Mouse (Mus musculus) limb, embryonic 12.5 days (tissue): Measurements from ENCODE around the gene Ift88. TPM values are rescaled to one million over a fixed set of nuclear protein-coding genes. Genes with fewer than 3 reads are reported as not detected.

ENCODE experiments used
- ATAC-seq: fragments of 200-750 bp; cut with Nextera tagmentation; 2 replicates; pipeline ENCODE4 v1.8.0; 2017; ENCODE audit warnings: low read depth, moderate TSS enrichment; ENCODE audit not compliant: insufficient number of reproducible peaks, insufficient read depth, low FRiP score, low TSS enrichment
- H3K27ac ChIP-seq: fragments of 300-500 bp; sonication (generic); 2 replicates; pipeline ENCODE4 v1.5.1; 2016; ENCODE audit warnings: mild to moderate bottlenecking, moderate library complexity
- H3K27me3 ChIP-seq: fragments of 300-500 bp; sonication (generic); 2 replicates; pipeline ENCODE4 v1.6.1; 2016; ENCODE audit warnings: mild to moderate bottlenecking, moderate library complexity
- H3K36me3 ChIP-seq: fragments of 300-500 bp; sonication (generic); 2 replicates; pipeline ENCODE4 v1.6.1; 2016; ENCODE audit warnings: mild to moderate bottlenecking, moderate library complexity
- H3K4me1 ChIP-seq: fragments of 300-500 bp; sonication (generic); replicated peaks from 2 replicates; pipeline ENCODE4 v1.6.1; 2016
- H3K4me2 ChIP-seq: fragments of 300-500 bp; sonication (generic); 2 replicates; pipeline ENCODE4 v1.6.1; 2016; ENCODE audit warnings: mild to moderate bottlenecking, moderate library complexity
- H3K4me3 ChIP-seq: fragments of 300-500 bp; sonication (generic); replicated peaks from 2 replicates; pipeline ENCODE4 v1.5.1; 2016; ENCODE audit warnings: mild to moderate bottlenecking
- H3K9ac ChIP-seq: fragments of 300-500 bp; sonication (generic); replicated peaks from 2 replicates; pipeline ENCODE4 v1.6.1; 2016; ENCODE audit warnings: mild to moderate bottlenecking, moderate library complexity
- H3K9me3 ChIP-seq: fragments of 300-500 bp; sonication (generic); 2 replicates; pipeline ENCODE4 v1.6.1; 2016; ENCODE audit warnings: mild to moderate bottlenecking, moderate library complexity
- WGBS: fragments of 180-500 bp; shearing (Covaris S2); methylation state at CpG from one replicate; pipeline ENCODE4 v1.1.7; 2016; 5-methylcytosine and 5-hydroxymethylcytosine counted together
- polyA plus RNA-seq: library from polyadenylated mRNA; unstranded; fragments of >200 nt; fragmentation: Nextera tagmentation; extraction: Ambion mirVana; gene quantifications from 2 replicates; pipeline ENCODE4 v1.2.1, GENCODE M21; 2016

Ift88 gene
- polyA plus RNA-seq, 1 experiment from 2014 or later, result 17.0 TPM

DNA sequence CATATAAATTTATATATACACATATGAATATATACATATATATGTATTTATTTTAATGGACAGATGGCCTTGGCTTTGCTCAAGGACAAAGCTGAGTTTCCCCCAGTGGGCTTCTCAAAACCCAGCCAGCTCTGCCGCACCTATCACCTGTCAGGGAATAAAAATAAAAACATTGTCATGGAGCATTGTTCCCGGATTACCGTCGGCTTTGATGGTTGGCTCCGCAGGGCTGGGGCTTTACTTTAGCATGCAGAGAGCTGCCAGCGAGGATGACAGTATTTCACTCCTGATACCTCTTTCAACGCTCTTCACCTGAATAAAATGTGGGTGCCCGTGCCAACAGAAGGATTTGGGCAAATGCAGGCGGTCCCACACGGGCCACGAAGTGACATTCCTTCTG is 110.0 kb downstream of the Ift88 start:
- Histone ChIP-seq H3K9ac (no peak overlapping the region), H3K27ac (no peak overlapping the region), H3K36me3 (no peaks in the 10 kb centered on the region), H3K4me2 (no peak overlapping the region), H3K9me3 (no peaks in the 10 kb centered on the region), H3K27me3 (peaks cover 44% of the 10 kb centered on the region), H3K4me3 (no peak overlapping the region), H3K4me1 (peaks cover 30% of the 10 kb centered on the region)
- no peak for ATAC-seq
- WGBS, result 17% methylated on average over 11 of the region's 11 CpGs

DNA sequence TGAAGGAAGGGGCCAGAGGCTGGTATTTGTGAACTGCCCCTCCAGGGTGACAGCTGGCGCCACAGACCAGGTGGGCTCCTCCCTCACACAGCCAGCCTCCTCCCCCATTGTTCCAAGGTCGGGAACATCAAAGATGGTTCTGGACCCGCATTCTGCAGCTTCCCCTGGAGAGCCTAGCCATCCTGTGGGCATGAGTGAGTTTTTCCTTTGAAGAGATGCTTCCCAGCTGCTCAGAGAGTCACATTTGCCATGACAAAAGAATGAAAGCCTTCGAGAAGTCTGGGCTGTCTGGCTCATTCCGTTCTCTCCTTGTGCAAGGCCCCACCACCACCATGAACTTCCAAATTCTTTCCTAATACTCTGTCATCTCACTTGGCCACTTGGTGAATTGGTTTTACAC is 110.5 kb downstream of the Ift88 start:
- Histone ChIP-seq H3K9me3 (no peaks in the 10 kb centered on the region), H3K36me3 (no peaks in the 10 kb centered on the region), H3K4me2 (peak overlapping the region; percentile 4; the same call in 1 of the 2 replicates), H3K27me3 (peaks cover 44% of the 10 kb centered on the region), H3K27ac (no peak overlapping the region), H3K4me1 (peaks cover 29% of the 10 kb centered on the region), H3K4me3 (no peak overlapping the region), H3K9ac (no peak overlapping the region)
- ATAC-seq, result no peak
- 7% methylated on average over 5 of the region's 5 CpGs for whole genome bisulfite sequencing

DNA sequence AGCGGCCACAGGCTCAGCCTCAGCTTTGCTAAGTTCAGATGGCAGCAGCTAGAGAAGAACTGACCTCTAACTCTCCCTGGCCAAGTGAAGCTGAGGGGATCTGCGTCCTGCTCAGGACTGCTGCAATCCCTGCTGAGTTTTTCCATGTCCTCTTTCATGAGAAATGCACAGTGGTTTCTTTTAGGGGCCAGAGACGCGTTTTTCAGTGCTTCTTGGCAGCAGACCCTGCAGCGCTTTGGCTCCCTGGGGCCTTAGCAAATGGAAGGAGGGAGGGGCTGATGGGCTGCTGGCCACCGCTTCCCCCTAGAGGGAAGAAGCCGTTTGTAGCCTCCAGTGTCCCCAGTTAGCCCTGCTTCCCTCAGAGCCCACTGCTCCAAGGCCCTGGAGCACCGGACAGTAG is 111.1 kb downstream of the Ift88 start:
- no peaks in the 10 kb centered on the region for H3K36me3 ChIP-seq
- H3K4me2 ChIP-seq, result peak overlapping the region; percentile 4; the same call in 1 of the 2 replicates
- no peak overlapping the region for H3K9ac ChIP-seq
- 15% methylated on average over 8 of the region's 8 CpGs for WGBS
- peaks cover 44% of the 10 kb centered on the region for H3K27me3 ChIP-seq
- no peak for ATAC-seq
- H3K9me3 ChIP-seq, result no peaks in the 10 kb centered on the region
- peaks cover 24% of the 10 kb centered on the region for H3K4me1 ChIP-seq
- no peak overlapping the region for H3K4me3 ChIP-seq
- H3K27ac ChIP-seq, result peak overlapping the region; percentile 53; the same call in 1 of the 2 replicates

DNA sequence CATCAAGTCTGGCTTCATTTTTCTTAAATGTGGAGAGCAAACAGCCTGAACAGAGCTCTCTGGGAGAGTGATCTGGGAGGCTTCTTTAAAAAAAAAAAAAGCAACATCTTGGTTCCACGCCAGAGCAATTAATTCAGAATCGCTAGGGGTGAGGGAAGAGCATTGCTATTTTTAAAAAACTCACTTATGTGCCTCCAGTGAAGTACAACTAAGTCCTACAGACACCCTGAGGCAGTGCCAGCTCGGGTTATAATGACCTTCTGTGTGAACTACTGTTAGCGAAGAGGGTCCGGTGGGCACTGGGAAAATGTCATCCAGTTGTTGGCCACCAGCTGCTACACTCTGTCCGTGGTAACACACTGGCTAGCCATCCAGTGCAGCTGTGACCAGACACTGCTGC is 111.8 kb downstream of the Ift88 start:
- no peak overlapping the region for H3K27ac ChIP-seq
- peaks cover 44% of the 10 kb centered on the region for H3K27me3 ChIP-seq

DNA sequence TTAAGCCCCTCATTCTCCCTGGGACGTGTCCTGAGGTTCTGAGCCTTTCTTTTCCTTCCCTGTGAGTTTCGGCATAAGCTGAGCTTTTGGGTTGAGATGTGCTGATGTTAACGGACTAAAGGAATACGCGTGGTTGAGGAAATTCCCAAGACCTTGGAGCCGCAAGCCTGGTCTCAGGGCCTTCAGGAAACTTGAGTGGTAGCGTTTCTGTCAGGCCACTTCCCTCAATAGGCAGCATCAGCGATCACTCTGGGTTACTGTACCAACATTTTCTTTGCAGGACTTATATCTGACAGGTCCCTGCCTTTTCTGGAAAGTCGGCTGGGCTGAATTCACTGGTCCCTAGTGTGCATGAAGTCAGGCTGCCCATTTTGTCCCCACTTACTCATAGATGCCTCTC is 113.0 kb downstream of the Ift88 start:
- Histone ChIP-seq H3K36me3 (no peaks in the 10 kb centered on the region), H3K27me3 (peaks cover 44% of the 10 kb centered on the region), H3K27ac (0 out of 2 replicates have a peak overlapping the region, but pooled peaks have one; percentile 23), H3K9ac (0 out of 2 replicates have a peak overlapping the region, but pooled peaks have one; percentile 12), H3K4me2 (no peak overlapping the region), H3K4me1 (peaks cover 24% of the 10 kb centered on the region), H3K9me3 (no peaks in the 10 kb centered on the region), H3K4me3 (no peak overlapping the region)
- 46% methylated on average over 9 of the region's 9 CpGs for WGBS
- ATAC-seq, result no peak

More for the DNA sequence above, 111.8 kb downstream of the Ift88 start:
- H3K9ac ChIP-seq, result no peak overlapping the region
- WGBS, result 81% methylated on average over 6 of the region's 6 CpGs
- peaks cover 24% of the 10 kb centered on the region for H3K4me1 ChIP-seq
- ATAC-seq, result no peak
- H3K4me3 ChIP-seq, result no peak overlapping the region
- H3K36me3 ChIP-seq, result no peaks in the 10 kb centered on the region
- H3K9me3 ChIP-seq, result no peaks in the 10 kb centered on the region
- no peak overlapping the region for H3K4me2 ChIP-seq

DNA sequence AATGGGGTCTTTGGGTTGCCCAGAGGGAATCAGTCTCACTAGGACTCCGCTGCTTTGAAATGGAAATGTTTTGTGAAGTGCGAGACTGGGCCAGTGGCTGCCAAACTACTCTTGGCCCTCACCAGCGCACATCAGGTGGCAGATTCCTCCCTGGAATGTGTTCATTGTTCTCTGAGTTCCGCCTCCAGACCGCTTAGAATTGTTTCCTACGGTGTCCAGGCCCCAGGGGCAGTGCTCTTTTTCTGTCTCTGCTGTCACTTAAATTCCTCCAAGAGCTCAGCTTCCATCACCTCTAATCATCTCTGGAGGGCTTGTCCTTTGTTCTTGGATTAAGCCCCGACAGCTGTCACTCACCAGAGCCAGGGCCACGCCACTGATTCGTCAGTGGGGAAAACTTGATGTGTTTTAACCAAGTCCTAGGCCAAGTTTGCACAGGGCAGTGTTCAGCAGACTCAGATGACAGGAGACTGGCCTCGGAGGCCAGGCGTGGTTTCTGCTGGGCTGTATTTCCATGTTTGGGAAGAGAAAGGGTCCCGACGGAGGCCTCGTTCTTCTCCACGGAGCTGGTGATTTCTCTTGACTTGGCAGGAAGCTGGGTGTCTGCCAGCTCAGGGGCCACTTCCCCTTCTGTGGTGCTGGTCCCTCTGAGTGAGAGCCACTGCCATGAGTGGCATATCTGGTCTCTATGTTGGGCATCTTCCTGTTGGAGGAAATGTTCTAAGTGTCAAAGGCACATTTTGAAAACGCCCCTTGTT is 113.6 kb downstream of the Ift88 start:
- Histone ChIP-seq H3K9me3 (peaks cover 6% of the 10 kb centered on the region; the same call in 1 of the 2 replicates), H3K9ac (no peak overlapping the region), H3K4me3 (no peak overlapping the region), H3K27ac (peak overlapping the region; percentile 23; the same call in 1 of the 2 replicates), H3K4me1 (peaks cover 24% of the 10 kb centered on the region), H3K27me3 (peaks cover 44% of the 10 kb centered on the region), H3K36me3 (0 out of 2 replicates have a peak, but pooled peaks cover 3% of the 10 kb centered on the region), H3K4me2 (no peak overlapping the region)
- no peak for ATAC-seq
- WGBS, result 24% methylated on average over 16 of the region's 16 CpGs

DNA sequence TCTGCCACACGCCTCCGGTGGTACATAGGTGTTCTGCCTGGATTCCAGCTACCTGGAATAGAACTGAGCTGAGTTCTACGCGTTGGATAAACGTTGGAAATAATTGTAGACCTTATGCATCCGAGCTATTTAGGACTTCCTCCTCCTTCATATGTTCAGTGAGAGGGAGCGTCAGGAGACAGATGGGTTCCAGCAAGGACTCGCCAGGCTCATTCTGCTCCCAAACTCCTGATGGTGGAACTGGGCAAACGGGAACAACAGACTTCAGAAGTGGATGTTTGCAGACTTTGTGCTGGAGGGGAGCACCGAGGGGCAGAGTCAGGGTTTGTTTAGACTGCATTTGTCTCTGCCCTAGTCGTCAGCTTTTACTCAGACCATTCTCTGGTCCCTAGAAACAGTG is 116.8 kb downstream of the Ift88 start:
- H3K27ac ChIP-seq, result no peak overlapping the region
- 0 out of 2 replicates have a peak, but pooled peaks cover 3% of the 10 kb centered on the region for H3K36me3 ChIP-seq
- WGBS, result 85% methylated on average over 11 of the region's 11 CpGs
- no peak for ATAC-seq
- H3K27me3 ChIP-seq, result peaks cover 21% of the 10 kb centered on the region
- no peak overlapping the region for H3K4me3 ChIP-seq
- no peak overlapping the region for H3K9ac ChIP-seq
- peaks cover 9% of the 10 kb centered on the region for H3K4me1 ChIP-seq
- no peak overlapping the region for H3K4me2 ChIP-seq
- H3K9me3 ChIP-seq, result peaks cover 6% of the 10 kb centered on the region; the same call in 1 of the 2 replicates

DNA sequence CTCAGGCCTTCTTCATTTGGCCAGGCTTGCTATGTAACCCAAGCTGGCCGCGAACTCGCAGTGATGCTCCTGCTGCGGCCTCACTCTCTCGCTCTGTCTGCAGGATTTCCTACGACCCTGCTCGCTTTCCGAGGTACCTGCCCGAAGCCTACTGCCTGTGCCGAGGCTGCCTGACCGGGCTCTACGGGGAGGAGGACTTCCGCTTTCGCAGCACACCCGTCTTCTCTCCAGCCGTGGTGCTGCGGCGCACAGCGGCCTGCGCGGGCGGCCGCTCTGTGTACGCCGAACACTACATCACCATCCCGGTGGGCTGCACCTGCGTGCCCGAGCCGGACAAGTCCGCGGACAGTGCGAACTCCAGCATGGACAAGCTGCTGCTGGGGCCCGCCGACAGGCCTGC is 118.4 kb downstream of the Ift88 start:
- no peak for ATAC-seq
- peak overlapping the region; percentile 24; the same call in 1 of the 2 replicates for H3K4me2 ChIP-seq
- no peak overlapping the region for H3K9ac ChIP-seq
- peaks cover 12% of the 10 kb centered on the region; the same call in 1 of the 2 replicates for H3K27me3 ChIP-seq
- H3K4me1 ChIP-seq, result peaks cover 17% of the 10 kb centered on the region
- WGBS, result 62% methylated on average over 34 of the region's 34 CpGs
- H3K4me3 ChIP-seq, result no peak overlapping the region
- peaks cover 6% of the 10 kb centered on the region; the same call in 1 of the 2 replicates for H3K9me3 ChIP-seq
- no peak overlapping the region for H3K27ac ChIP-seq
- H3K36me3 ChIP-seq, result 0 out of 2 replicates have a peak, but pooled peaks cover 3% of the 10 kb centered on the region

DNA sequence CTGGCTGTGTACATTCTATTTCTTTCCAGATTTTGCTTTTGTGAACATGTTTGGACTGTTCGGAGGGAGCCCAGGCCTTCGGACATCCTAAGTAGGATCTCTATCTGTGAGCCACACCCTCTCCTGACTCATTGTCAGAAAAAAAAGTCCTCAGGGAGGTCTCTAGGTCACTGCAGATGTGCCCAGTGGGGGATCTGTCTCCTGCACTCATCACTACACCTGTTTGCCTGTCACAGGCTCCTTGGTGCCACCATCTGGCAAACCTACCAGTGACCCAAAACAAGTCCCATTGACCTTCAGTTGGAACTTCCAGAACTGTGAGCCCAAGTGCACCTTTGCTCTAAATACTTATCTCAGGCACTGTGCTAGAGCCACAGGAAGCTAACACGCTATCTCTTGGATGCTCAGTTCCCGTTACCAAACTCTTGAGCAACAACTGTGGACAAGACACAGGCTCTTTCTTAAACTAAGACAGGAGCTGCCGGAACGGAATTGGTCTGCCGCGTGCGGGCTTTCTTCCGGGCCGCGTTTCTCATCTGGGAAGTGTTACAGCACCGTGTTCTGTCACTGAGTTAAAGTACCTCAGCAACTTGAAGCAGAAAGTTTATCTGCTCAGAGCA is 119.7 kb downstream of the Ift88 start:
- Histone ChIP-seq H3K9me3 (peaks cover 6% of the 10 kb centered on the region; the same call in 1 of the 2 replicates), H3K4me2 (no peak overlapping the region), H3K9ac (no peak overlapping the region), H3K27ac (no peak overlapping the region), H3K4me1 (peaks cover 15% of the 10 kb centered on the region), H3K4me3 (no peak overlapping the region), H3K36me3 (0 out of 2 replicates have a peak, but pooled peaks cover 3% of the 10 kb centered on the region), H3K27me3 (peaks cover 2% of the 10 kb centered on the region; the same call in 1 of the 2 replicates)
- WGBS, result 92% methylated on average over 13 of the region's 13 CpGs
- ATAC-seq, result no peak

DNA sequence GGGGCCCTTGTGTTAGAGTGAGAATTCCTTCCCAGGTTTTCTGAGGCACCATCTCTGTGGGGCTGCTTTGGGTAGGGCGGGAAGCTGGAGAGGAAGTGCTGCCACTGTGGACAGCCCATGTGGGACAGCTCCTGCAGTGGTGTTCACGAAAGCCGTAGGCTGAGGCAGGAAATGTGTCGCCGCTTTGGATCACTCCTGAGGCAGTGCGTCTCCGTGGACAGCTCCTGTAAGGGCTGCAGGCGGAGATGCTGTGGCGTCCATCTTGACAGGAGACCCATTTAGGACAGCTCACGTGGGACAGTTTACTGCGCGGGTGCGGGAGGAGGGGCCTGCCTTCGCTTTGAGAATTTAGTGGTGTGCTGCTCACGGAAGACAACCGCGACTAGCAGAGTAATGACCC is 121.7 kb downstream of the Ift88 start:
- no peak for ATAC-seq
- H3K27me3 ChIP-seq, result no peaks in the 10 kb centered on the region; the same call in 1 of the 2 replicates

DNA sequence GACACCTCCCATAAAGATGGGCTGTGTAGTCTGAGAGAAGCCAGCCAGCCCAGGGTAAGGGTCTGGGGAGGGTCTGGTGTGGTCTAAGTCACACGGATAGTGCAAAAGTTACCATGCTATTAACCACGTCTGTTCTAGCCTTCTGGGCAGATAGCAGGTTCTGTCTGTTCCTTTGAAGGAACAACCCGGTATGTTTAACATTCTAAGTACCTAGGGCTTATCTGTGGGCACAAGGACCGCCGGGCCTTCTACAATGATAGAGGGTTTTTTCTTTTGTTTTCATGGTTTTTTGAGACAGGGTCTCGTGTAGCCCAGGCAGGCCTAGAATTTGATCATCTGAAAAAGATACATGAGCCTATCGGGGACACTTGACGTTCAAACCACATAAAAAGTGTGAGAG is 122.3 kb downstream of the Ift88 start:
- no peak overlapping the region for H3K4me3 ChIP-seq
- peak overlapping the region; percentile 70 for H3K27ac ChIP-seq
- H3K9me3 ChIP-seq, result peaks cover 6% of the 10 kb centered on the region; the same call in 1 of the 2 replicates
- no peak for ATAC-seq
- H3K9ac ChIP-seq, result no peak overlapping the region
- WGBS, result 83% methylated on average over 8 of the region's 8 CpGs
- peaks cover 15% of the 10 kb centered on the region for H3K4me1 ChIP-seq
- H3K36me3 ChIP-seq, result peaks cover 22% of the 10 kb centered on the region
- H3K4me2 ChIP-seq, result no peak overlapping the region
- no peaks in the 10 kb centered on the region; the same call in 1 of the 2 replicates for H3K27me3 ChIP-seq

More for the DNA sequence above, 121.7 kb downstream of the Ift88 start:
- WGBS, result 81% methylated on average over 17 of the region's 17 CpGs
- Histone ChIP-seq H3K4me3 (no peak overlapping the region), H3K9me3 (peaks cover 6% of the 10 kb centered on the region; the same call in 1 of the 2 replicates), H3K27ac (no peak overlapping the region), H3K36me3 (peaks cover 22% of the 10 kb centered on the region), H3K4me1 (peaks cover 15% of the 10 kb centered on the region), H3K4me2 (no peak overlapping the region), H3K9ac (no peak overlapping the region)
